Mouse (Mus musculus): ENCODE measurements at regions not wholly inside any gene's neighbourhood (a gene's known extent, or its start where the extent isn't known, plus 50 kb on each side); places are given as distances from the start of the nearest gene placed in this dataset.

- TF ChIP-seq CTCF (IDR thresholded peaks at IDR 0.05; ENCODE audit: control insufficient read depth, insufficient read depth, insufficient replicate concordance, low read depth, low read length) (no peak), POLR2A (IDR thresholded peaks at IDR 0.05; ENCODE audit: control insufficient read depth, low read depth, low read length) (no peak)
Measured at GRCm38 (mm10) chr8:17621109-17621508, 1356.9 kb downstream of the Defb40 start.
